Mouse (Mus musculus): ENCODE data around the gene Ppp2r5e. TPM values are rescaled to one million over a fixed set of nuclear protein-coding genes. Genes with fewer than 3 reads are reported as not detected.

The Ppp2r5e gene
- total RNA-seq, 2 experiments from 2014 or later = 79.3 to 81.5 TPM

DNA sequence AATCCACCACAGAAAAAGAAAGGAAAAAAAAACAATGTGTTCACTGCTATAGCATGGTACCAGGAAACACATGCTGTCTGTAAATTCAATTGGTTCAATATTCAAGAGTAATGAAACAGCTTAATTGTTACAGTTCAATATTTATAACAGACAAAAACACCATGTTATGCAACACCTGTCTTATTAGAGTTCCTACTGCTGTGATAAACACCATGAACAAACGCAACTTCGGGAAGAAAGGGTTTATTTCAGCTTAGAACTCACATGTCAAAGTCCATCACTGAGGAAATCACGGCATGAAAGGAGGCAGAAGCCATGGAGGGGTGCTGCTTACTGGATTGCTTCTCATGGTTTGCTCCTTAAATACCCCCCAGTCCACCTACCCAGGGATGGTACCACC is 56.8 kb downstream of the Ppp2r5e start:
- DNase-seq (ENCODE audit: low spot score in 2 of 2) = no peak

DNA sequence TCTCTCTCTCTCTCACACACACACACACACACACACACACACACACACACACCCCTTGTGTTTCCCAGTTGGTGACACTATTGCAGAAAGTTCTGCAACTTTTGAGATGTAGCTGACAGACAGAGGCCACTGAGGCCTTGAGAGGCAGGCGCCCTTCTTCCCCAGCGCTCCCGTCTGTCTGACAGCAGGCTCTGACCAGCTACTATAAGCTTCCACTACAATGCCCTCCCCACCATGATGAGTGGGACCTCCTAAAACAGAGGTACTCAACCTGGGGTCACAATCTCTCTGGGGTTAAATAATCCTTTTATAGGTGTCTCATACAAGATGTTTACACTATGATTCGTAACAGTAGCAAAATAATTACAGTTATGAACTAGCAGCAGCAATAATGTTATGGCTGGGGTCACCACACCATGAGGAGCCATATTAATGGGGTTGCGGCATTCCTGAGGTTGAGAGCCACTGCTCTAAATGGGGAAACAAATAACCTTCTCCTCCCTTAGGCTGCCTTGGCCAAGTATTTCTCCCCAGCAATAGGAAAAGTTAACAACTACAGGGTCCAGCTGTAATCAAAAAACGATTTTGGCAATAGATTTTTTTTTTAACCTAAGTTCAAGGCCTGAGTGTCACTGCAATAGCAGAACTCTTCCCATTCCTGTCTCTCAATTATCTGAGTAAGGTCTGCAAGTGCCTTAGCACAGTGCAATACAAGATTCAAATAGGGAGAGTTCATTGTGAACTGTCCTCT is 58.2 kb downstream of the Ppp2r5e start:
- DNase-seq (ENCODE audit: low spot score in 2 of 2) = no peak

DNA sequence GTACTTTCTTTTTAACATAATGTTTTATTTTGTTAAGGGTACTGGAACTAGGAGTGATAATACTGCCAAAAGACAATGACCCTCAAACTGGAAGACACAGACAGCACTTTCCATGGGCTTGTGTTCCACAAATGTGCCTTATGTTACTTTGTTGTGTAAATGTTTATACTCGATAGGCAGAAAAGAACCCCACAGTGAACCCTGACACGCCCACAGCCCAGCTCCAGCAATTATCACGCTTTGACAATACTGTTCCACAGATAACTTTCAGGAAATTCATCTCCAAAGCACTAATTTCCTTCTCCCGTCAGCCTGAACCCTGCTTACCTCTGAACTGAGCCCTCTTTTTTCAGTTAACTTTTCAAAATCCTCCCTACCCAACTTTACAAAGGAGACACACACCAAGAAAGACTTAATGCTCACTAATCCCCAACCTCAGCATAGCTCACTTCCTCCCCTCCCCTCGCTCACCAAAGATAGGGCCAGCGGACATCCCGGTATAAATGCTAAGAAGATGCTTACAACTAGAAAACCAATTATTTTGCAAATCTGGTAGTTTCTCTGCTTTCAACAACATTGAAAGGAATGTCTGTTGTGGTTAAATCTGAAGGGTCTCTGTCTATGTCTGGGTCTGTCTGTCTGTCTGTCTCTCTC is 58.9 kb downstream of the Ppp2r5e start:
- no peak for DNase-seq (ENCODE audit: low spot score in 2 of 2)

DNA sequence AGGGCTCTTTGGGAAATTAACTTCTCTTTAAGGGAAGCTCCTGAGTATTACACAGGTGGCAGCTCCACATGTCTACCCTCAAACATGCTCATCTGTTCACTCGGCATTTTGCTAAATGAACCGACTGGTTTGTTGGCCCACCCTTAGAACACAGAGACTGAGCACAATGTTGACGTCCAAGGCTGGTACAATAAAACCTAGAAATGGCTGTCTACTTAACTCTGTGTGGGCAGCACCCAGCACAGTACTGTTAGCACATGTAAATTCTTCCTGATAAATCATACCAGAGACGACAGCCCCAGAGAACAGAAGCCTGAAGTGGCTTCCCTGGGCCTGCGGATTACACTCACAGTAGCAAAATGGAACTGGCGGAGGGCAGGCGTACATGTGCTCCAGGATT is 59.5 kb downstream of the Ppp2r5e start:
- DNase-seq (ENCODE audit: low spot score in 2 of 2) = peak; percentile 36 to 66

DNA sequence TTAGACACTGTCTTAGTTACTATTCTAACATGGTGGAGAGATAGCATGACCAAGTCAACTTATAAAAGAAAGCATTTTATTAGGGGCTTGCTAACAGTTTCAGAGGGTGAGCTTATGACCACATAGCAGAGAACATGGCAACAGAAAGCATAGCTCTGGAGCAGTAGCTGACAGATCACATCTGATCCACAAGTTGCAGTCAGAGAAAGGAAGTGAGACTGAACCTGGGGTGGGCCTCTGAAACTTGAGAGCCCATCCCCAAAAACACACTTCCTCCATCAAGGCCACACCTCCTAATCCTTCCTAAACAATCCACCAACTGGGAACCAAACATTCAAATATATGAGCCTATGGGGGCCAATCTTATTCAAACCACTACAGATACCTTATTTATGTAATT is 62.9 kb downstream of the Ppp2r5e start:
- no peak for DNase-seq (ENCODE audit: low spot score in 2 of 2)

DNA sequence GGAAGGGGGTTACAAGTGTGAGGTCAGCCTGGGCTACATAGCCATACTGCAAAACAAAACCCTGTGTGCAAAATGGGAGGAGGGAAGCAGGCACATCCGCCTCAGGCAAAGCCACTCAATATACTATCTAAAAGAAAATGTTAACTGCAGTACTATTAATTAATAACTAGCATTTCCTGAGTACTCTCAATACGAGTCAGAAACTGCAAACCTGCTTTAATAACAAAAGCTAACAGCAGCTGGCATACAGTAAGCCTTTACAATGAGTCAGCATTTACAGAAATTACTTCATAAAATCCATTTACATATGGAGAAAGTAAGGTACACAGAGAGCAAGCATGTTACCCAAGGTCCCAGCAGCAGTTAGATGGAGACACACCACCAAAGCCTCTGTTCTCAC is 64.2 kb downstream of the Ppp2r5e start:
- no peak for DNase-seq (ENCODE audit: low spot score in 2 of 2)

DNA sequence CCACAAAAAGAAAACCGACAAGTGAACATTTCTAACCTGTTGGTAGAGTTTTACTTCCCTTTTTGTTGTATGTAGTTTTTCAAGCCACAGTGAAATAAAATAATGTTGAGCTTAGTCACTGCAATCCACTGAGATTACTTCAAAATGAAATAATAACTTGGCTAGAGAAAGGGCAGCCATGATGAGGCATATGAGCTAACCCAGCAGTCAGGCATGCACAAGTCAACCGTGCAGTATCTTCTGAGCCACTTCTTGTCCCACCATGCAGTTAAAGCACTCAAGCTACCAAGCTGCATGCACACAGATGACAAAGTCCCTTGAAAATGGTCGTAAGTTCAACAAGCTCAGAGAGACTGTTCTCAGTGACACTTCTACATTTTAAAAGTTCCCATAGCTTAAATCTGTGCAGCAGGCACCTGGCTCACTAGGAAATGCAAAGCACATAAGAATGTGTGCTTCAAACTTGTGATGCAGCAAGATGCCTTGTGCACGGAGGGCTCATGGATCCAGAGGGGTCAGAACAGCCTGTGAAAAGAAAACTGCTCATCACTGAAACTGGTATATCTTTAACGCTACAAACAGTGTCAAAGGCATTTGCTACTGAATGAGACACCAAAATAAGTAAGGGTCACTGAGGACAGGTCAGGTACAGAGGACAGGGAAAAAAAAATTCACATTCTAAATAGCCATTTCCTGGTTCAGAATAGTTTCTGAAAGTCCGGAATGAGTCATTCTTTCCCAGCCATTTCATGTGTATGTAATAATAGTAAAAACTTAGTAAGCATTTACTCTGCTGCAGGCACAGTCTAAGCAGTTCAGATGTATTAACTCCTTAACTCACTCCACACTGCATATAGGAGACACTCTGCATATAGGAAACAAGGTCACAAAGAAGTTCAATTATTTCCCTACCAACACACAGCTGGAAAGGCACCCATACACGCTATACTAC is 66.9 kb downstream of the Ppp2r5e start:
- no peak for DNase-seq (ENCODE audit: low spot score in 2 of 2)

DNA sequence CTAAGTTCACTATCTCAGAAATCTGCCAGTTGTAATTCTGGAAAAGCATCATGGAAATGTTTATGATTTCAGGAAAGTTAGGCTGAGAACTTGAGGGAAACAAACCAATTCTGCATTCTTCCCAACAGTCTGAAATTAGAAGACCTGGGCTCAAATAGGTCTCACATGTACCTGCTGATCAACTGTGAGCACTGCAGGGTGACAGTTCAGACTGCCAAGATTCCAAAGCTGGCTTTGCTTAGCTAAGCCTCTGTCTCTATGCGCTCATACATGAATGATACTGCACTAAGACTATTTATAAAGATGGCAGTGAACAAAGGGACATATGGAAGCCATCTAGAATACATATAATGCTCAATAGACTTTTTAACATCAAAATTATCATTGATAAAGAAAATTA is 67.7 kb downstream of the Ppp2r5e start:
- DNase-seq (ENCODE audit: low spot score in 2 of 2) = no peak

DNA sequence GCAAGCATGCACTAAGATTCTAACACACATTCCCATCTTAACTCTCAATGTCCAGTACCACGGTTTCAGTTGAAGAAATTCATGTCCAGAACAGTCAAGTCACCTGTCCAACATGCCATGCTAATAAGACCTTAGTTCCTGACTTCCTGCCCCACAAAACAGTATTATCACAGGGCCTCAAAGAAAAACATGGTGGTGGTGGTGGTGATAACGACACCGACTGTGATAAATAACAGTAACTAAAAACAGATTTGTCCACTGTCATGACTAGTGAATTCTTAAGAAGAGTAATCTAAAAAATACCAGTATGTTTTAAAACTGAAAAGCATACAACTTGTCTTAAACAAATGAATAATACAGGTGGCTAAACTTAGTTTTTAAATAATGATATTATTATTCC is 71.8 kb downstream of the Ppp2r5e start:
- no peak for DNase-seq (ENCODE audit: low spot score in 2 of 2)

DNA sequence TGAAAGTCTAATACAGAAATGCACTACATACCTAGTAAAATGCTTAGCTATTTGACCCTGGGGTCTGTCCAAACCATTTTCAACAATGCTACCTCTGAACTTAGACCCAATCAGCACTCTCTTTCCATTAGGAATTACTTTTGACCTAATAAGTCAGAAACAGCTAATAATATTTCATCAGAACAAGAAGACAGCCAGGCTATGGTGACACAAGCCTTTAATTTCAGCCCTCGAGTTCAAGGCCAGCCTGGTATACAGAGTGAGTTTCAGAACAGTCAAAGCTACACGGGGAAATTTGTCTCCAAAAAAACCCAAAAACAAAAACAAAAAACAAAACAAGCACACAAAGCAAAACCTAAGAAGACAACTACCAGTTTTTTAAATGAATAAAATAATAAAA is 73.1 kb downstream of the Ppp2r5e start:
- DNase-seq (ENCODE audit: low spot score in 2 of 2) = no peak

DNA sequence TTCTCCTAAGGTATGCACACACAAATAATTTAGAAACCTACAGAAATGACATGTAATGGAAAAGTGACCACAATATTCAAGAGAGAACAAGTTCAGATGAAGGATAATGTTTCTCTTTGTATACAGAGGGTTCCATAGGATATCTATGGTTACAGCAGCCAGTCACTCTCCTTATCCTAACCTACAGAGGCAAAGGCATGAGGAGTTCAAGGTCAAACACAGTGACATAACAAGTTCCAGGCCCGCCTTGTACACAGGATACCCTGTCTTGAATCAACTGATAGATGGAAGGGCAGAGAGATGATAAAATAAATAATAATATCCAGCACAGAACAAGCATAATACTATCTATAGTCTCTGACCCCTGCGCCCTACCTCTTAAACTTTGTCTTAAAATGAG is 73.7 kb downstream of the Ppp2r5e start:
- DNase-seq (ENCODE audit: low spot score in 2 of 2) = no peak

DNA sequence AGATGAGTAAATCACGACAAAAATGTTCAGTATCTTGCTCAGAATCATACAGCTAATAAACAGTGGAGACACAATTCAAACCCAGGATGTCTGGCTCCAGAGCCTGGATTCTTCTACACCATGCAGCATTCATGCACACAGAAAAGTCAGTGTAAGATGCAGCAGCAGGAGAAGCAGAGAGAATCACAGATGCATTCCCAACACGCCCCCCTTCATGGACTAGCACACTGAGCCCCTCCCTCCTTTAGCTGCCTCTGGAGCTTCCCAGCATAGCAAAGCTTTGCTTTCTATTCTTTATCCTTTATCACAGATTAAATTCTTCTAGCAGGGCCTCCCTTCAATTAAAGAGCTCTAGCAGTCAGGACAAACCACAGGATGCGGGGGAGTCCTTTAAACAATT is 75.7 kb downstream of the Ppp2r5e start:
- DNase-seq (ENCODE audit: low spot score in 2 of 2) = peak in 1 of 2 experiments; percentile 19

DNA sequence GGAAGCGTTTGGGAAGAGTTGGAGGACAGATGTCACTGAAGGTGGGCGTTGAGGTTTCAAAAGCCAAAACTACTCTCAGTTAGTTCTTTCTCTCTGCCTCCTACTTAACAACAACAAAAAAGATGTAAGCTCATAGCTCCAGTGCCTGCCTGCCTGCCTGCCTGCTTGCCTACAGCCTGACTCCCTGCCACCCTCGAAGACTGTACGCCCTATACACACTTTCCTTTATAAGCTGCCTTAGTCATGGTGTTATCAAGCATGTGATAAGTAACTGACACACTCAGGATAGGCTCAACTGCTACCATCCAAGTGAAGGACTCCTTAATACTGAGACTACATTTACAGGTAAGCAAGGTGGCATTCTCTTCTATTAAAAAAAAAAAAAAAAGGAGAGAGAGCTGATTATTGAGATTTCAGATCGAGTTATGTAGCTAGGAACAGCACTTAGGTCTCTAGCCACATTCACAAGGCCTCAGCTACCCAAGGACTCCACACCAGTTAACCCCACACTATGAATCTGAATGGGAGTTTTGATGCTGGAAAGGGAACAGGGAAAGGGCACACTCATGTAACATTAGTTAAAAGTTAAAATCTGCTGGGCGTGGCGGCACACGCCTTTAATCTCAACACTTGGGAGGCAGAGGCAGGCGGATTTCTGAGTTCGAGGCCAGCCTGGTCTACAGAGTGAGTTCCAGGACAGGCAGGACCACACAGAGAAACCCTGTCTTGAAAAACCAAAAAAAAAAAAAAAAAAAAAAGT is 76.7 kb downstream of the Ppp2r5e start:
- no peak for DNase-seq (ENCODE audit: low spot score in 2 of 2)

DNA sequence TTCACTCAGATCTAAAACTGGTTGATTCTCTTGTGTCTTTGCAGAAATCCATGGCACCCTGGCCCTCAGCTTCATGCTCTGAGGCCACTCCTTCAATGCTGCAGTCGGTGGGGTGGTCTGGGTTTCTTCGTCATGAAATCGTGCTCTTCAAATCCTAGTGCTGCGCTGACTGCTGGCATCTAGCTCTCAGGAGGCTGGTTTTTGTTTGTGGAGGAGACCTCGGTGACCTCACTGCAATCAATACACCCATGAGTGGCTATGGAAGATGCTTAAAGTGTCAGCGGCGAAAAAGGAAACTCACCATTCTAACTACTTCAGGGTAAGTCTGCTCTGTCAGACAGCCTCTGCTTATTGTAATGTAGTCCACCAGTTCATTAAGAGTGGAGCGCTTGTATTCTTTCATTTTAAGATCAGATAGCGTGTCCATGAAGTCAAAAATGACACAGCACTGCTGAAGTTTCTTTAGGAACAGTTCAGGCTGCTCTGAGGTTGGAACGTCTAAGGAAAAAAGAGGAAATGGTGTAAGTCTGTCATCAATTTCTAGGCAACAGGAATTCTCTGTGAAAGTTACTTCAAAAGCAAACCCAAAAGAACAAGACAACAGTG is 80.6 kb downstream of the Ppp2r5e start:
- no peak for DNase-seq (ENCODE audit: low spot score in 2 of 2)

DNA sequence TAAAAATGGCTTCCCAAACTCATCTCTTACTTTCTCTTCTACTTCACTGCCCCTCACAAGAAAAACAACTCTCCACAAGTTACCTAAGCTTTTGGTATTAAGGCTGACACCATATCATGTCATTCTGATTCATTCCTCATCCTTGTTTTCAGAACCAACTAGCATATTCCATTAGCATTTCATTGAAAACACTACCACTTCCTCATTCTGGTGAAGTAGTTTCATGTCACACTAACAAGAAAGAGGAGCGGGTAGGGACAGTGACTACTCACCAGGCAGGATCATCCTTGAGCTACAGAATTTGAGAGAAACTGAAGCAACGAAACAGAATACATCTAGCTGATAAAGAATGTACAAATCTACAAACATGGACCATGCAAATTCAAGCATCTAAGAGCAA is 84.5 kb downstream of the Ppp2r5e start:
- no peak for DNase-seq (ENCODE audit: low spot score in 2 of 2)

DNA sequence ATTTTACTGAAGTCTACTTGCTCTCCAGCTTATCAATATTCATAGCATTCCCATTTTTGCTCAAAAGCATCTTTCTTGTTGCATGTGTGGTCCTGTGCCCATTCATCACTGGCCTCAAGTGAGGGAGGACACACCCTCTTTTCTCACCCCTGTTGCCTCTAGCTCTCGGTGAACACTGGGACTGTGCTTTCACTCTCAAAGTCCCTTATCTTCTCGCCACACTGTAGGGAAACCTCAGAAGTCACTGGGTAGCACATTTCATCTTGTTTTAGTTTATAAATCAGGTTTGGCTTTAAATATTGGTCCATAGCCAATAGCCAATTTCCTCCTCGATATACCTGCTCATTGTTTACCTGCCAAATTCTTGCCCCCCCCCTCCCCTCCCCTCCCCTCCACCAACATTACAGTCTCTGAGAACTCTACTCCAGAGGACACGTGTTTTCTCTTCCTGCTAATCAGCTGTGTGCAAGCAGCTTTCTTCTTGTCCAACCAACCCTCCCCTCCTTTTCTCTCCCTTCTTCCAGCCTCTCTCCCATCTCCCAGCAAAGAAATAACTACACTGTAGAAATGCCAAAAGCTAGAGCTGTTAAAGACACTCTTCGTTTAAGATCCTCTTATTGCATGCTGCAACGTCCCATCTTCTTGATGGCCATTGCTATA is 90.9 kb downstream of the Ppp2r5e start:
- no peak for DNase-seq (ENCODE audit: low spot score in 2 of 2)

DNA sequence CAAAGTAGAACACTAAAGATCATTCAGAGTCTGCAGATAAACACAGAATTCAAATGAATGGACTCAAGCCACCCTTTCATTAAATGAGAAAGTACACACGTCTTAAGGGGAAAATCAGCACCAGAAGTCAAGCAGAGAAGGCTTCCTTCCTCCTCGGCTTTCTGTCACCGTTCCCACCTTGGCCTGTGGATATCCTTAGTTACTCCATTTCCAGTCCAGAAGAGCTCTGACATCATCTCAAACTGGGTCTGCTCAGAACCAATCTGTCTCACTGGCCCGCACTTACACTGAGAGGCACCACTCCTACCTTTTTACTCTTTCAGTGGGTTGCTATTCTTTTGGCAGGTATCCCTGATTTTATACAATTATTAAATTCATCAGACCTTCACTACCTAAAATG is 93.4 kb downstream of the Ppp2r5e start:
- no peak for DNase-seq (ENCODE audit: low spot score in 2 of 2)

DNA sequence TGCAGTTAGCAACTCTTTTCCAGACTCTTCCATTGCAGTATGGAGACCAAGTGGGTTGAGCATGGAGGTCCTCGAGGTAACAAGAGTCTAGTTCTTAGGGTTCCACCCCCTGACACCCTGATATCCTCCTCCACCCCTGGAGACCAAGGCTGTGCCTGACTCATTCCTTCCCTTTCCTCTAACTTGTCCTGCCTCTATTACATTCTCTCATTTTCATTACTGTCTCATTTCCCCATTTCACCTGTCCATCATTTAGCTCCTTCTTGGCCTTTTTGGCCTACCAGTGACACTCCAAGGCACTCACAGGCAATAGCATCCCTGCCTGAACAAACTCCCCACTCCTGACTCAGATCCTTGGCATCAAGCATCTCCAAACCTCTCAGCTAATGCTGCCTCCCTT is 98.3 kb downstream of the Ppp2r5e start:
- no peak for DNase-seq (ENCODE audit: low spot score in 2 of 2)

DNA sequence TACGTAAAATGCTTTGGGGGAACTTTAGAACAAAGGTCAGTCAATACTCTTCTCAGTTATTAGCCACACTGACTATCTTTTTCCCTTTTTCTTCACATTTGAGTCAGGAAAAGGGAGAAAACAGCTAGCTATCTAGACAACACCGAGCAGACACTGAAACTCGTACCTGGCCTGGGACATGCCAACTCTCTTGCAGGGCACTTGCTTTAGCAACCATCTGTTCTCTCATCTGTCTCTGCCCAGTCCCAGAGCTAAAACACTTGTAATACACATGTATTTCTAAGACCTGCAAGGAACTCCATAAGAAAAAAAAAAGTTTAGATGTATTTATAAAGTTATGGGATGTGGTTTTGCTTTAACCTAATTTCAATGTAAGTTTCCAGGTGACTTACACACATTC is 100.4 kb downstream of the Ppp2r5e start:
- no peak for DNase-seq (ENCODE audit: low spot score in 2 of 2)

DNA sequence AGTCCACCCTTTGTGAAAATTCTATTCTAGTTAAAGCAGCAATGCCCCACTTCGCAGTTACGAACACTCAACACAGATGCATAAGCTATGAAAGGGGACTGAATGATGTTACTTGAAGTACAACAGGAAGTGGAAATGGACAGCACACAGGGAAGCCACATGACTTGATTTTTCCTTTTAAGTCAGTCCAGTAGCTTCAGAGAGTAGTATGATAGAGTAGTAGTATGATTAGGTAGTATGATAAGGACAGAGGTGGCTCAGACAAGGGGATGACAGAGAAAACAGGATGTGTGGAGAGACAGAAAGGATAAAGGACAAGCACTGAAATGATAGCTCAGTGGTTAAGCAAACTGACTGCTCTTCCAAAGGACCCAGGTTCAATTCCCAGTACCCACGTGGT is 101.4 kb downstream of the Ppp2r5e start:
- no peak for DNase-seq (ENCODE audit: low spot score in 2 of 2)

Measured in layer of hippocampus, postnatal 14 days (tissue).